ENCODE assay signal across 8 mouse cellular contexts in genomic region chr17:24658017-24658758, GRCm38 (mm10). TPM values are rescaled to one million over a fixed set of nuclear protein-coding genes. Genes with fewer than 3 reads are reported as not detected.
DNase-seq lines count a peak whose midpoint lies in the region; ATAC-seq lines count a peak whose summit lies in the region.

TSS of gene Npw (minus strand) at chr17:24658457.

- H3K4me3 ChIP-seq in hindbrain, embryonic 14.5 days (replicated peaks; ENCODE audit: low read length) = peak within 1 kb of the TSS; percentile 27
- H3K4me3 ChIP-seq in lung, embryonic 15.5 days = peak within 1 kb of the TSS; percentile 45

- peak within 1 kb of the TSS; percentile 40 for H3K9ac ChIP-seq in hindbrain, embryonic 14.5 days
- H3K9ac ChIP-seq in lung, embryonic 15.5 days = peak within 1 kb of the TSS; percentile 39

- 2% methylated on average over 47 of the region's 47 CpGs for WGBS in hindbrain, embryonic 14.5 days
- 3% methylated on average over 47 of the region's 47 CpGs for WGBS in lung, embryonic 15.5 days

- no peaks in the 10 kb centered on the region for H3K36me3 ChIP-seq in hindbrain, embryonic 14.5 days (replicated peaks; ENCODE audit: control insufficient read depth, insufficient read depth)
- H3K36me3 ChIP-seq in lung, embryonic 15.5 days = no peaks in the 10 kb centered on the region

- no peaks in the 10 kb centered on the region for H3K9me3 ChIP-seq in hindbrain, embryonic 14.5 days (ENCODE audit: control insufficient read depth, low read length)
- no peaks in the 10 kb centered on the region for H3K9me3 ChIP-seq in lung, embryonic 15.5 days

- H3K4me2 ChIP-seq in hindbrain, embryonic 14.5 days (replicated peaks) = peak within 1 kb of the TSS; percentile 57
- peak within 1 kb of the TSS; percentile 89 for H3K4me2 ChIP-seq in lung, embryonic 15.5 days

- H3K27ac ChIP-seq in hindbrain, embryonic 14.5 days = no peak within 1 kb of the TSS
- no peak within 1 kb of the TSS for H3K27ac ChIP-seq in lung, embryonic 15.5 days

- H3K4me1 ChIP-seq in hindbrain, embryonic 14.5 days (replicated peaks; ENCODE audit: control insufficient read depth, insufficient read depth, low read length) = peaks cover 6% of the 10 kb centered on the region; the same call in 1 of the 2 replicates
- peaks cover 26% of the 10 kb centered on the region for H3K4me1 ChIP-seq in lung, embryonic 15.5 days

- H3K27me3 ChIP-seq in hindbrain, embryonic 14.5 days (ENCODE audit: control insufficient read depth, insufficient read depth, low read length) = peaks cover 49% of the 10 kb centered on the region
- peaks cover 51% of the 10 kb centered on the region for H3K27me3 ChIP-seq in lung, embryonic 15.5 days

- ATAC-seq in hindbrain, embryonic 14.5 days (ENCODE audit: low FRiP score) = no peak
- peak; percentile 46; the same call in 1 of the 2 replicates for ATAC-seq in lung, embryonic 15.5 days (ENCODE audit: borderline replicate concordance, extremely low read depth, low FRiP score, low TSS enrichment)
- no peak for ATAC-seq in cerebellum, adult (ENCODE audit: insufficient number of reproducible peaks, low FRiP score, low TSS enrichment)

- peak; percentile 90 for DNase-seq in heart, adult 11 months
- no peak for DNase-seq in heart, adult 9 months (ENCODE audit: low spot score in 2 of 2)
- DNase-seq in embryo, embryonic 11 days = peak; percentile 57
- DNase-seq in hindbrain, embryonic 14.5 days (ENCODE audit: low spot score) = no peak
- peak; percentile 49 for DNase-seq in retina, embryonic 14.5 days (ENCODE audit: low spot score)
- no peak for DNase-seq in layer of hippocampus, postnatal 25 days (ENCODE audit: extremely low spot score in 1 of 2, low spot score in 1 of 2)

RNA-seq across cellular contexts. Expression of gene Npw, which starts in this region (rescaled TPM):
- 0.83 TPM in 1 of 2 replicates, not detected in the other for polyA plus RNA-seq in hindbrain, embryonic 14.5 days (2014; fragmentation: Nextera tagmentation; extraction: Ambion mirVana)
- 2.1 and 2.3 TPM in 2 replicates for polyA plus RNA-seq in lung, embryonic 15.5 days (2015; fragmentation: Nextera tagmentation; extraction: Ambion mirVana)
- 1 to 10 TPM; 2.1 to 2.9 TPM for total RNA-seq in layer of hippocampus, postnatal 25 days (2021)

Comparison
In these comparisons a context has a peak if more than half of its experiments do, and no peak if none do; other contexts are left out.
1. DNase-seq: peak in heart, adult 11 months (single experiment), embryo, embryonic 11 days (single experiment) and retina, embryonic 14.5 days (single experiment); none in heart, adult 9 months (0 of 2), hindbrain, embryonic 14.5 days (single experiment) and layer of hippocampus, postnatal 25 days (0 of 2).